Mouse (Mus musculus) embryonic facial prominence, embryonic 13.5 days (tissue): ENCODE results near the gene Snupn. TPM values are rescaled to one million over a fixed set of nuclear protein-coding genes. Genes with fewer than 3 reads are reported as not detected.
A peak's percentile ranks its signal among the peaks of the same experiment; 100 is the strongest.

Source experiments
- ATAC-seq: fragments of 200-750 bp; cut with Nextera tagmentation; 2 replicates; pipeline ENCODE4 v1.8.0; 2017; ENCODE audit warnings: low read depth; ENCODE audit not compliant: insufficient number of reproducible peaks, insufficient read depth, low FRiP score, low TSS enrichment
- H3K27ac ChIP-seq: fragments of 300-500 bp; sonication (generic); 2 replicates; pipeline ENCODE4 v1.5.1; 2015; ENCODE audit warnings: moderate library complexity, mild to moderate bottlenecking, inconsistent platforms
- H3K27me3 ChIP-seq: fragments of 300-500 bp; sonication (generic); 2 replicates; pipeline ENCODE4 v1.6.1; 2015; ENCODE audit warnings: mild to moderate bottlenecking, inconsistent platforms
- H3K36me3 ChIP-seq: fragments of 300-500 bp; sonication (generic); 2 replicates; pipeline ENCODE4 v1.6.1; 2015; ENCODE audit warnings: mild to moderate bottlenecking, inconsistent platforms
- H3K4me1 ChIP-seq: fragments of 300-500 bp; sonication (generic); 2 replicates; pipeline ENCODE4 v1.6.1; 2015; ENCODE audit warnings: inconsistent platforms
- H3K4me2 ChIP-seq: fragments of 300-500 bp; sonication (generic); 2 replicates; pipeline ENCODE4 v1.6.1; 2015; ENCODE audit warnings: moderate library complexity, mild to moderate bottlenecking, inconsistent platforms
- H3K4me3 ChIP-seq: fragments of 300-500 bp; sonication (generic); 2 replicates; pipeline ENCODE4 v1.5.1; 2015; ENCODE audit warnings: mild to moderate bottlenecking, inconsistent platforms
- H3K9ac ChIP-seq: fragments of 300-500 bp; sonication (generic); 2 replicates; pipeline ENCODE4 v1.6.1; 2015; ENCODE audit warnings: mild to moderate bottlenecking, inconsistent platforms
- H3K9me3 ChIP-seq: fragments of 300-500 bp; sonication (generic); 2 replicates; pipeline ENCODE4 v1.6.1; 2016; ENCODE audit warnings: inconsistent platforms
- WGBS: fragments of 180-500 bp; shearing (Covaris S2); methylation state at CpG from one replicate; pipeline ENCODE4 v1.1.7; 2015; ENCODE audit warnings: mixed read lengths; 5-methylcytosine and 5-hydroxymethylcytosine counted together
- polyA plus RNA-seq: library from polyadenylated mRNA; unstranded; fragments of >200 nt; fragmentation: Nextera tagmentation; extraction: Ambion mirVana; gene quantifications from 2 replicates; pipeline ENCODE4 v1.2.1, GENCODE M21; 2015

The Snupn gene
- polyA plus RNA-seq, 1 experiment from 2014 or later, result 31.8 TPM

DNA sequence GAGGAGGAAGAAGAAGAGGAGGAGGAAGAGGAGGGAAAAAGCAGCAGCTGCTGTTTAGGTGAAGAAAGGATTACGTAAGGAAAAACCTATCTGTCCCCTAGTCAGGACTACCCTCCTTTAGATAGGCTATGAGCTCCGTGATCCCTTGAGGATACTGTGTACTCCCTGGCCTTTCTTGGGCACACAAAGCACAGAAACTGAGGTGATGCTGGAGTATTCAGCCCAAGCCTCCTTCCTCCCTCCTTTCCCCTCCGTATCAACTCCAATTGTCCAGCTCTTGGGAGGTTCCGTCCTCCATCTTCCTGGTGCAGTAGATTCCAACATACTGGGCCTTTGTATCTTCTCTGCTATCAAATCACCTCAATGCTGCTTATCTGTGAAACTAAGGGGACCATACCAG lies 27.9 kb upstream of the Snupn start:
- Histone ChIP-seq H3K4me1 (peaks cover 45% of the 10 kb centered on the region), H3K36me3 (peaks cover 61% of the 10 kb centered on the region), H3K9ac (peak overlapping the region; percentile 68; the same call in 1 of the 2 replicates), H3K27ac (no peak overlapping the region), H3K4me2 (peak overlapping the region; percentile 74), H3K9me3 (peaks cover 6% of the 10 kb centered on the region; the same call in 1 of the 2 replicates), H3K4me3 (peak overlapping the region; percentile 59; the same call in 1 of the 2 replicates), H3K27me3 (no peaks in the 10 kb centered on the region)
- no peak for ATAC-seq
- WGBS, result 94% methylated on average over 4 of the region's 4 CpGs

DNA sequence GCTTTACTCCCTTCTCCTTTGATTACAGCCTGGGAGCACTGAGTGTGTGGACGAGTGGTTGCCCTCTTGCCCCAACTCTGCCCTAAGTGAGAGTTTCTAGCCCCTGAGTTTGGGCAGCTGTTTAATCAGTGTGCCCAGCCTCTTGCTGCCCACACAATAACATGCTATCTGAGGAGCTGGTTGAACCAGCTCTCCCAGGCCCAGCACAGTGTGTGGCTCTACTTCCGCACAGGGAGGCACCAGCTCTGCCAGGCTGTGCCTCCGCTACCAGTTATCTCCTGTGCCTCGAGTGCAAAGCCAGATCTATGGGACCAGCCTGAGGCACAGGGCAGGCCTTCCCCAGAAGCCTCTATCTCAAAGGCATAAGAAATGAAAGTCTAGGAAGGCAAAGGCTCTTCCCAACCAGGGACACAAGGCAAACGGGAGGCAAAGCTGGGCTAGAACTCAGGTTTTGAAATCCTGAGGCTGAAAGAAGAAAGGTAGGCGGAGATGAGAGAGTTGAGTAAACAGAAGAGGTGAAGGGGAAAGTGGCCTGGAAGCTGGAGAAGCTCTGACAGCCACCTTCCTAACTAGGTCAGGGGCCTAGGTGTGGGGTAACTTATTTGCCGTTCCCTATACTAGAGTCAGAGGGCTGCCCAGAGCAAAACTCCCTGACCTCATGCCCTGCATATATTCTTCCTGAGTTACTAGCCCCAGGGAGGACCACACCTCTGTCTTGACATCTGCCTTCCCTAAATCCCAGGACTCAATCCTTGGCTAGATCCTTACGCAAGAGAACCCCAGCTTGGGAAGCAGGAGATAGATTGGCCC lies 26.6 kb upstream of the Snupn start:
- H3K27me3 ChIP-seq, result no peaks in the 10 kb centered on the region
- peaks cover 52% of the 10 kb centered on the region for H3K4me1 ChIP-seq

DNA sequence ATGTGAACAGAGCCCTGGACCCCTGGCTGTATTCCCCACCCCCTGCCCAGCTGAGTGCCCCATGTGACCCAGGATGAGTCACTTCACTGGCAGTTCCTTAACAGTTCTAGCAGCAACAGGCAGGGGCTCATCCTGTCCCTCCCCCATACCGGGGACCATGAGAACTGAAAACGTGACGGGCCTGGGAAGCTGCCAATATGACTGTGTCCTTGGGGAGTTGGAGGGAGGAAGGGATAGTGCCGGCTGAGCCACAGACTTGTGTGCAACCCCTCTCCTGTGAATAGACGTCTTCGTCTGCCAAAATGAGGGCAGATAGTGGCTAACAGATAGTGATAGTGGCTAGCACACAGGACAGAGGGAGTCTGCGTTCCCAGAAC lies 26.0 kb upstream of the Snupn start:
- peaks cover 6% of the 10 kb centered on the region; the same call in 1 of the 2 replicates for H3K9me3 ChIP-seq
- H3K36me3 ChIP-seq, result peaks cover 43% of the 10 kb centered on the region
- no peak overlapping the region for H3K27ac ChIP-seq
- H3K4me1 ChIP-seq, result peaks cover 52% of the 10 kb centered on the region
- 18% methylated on average over 7 of the region's 7 CpGs for WGBS
- H3K27me3 ChIP-seq, result no peaks in the 10 kb centered on the region
- H3K4me3 ChIP-seq, result peak overlapping the region; percentile 59
- peak overlapping the region; percentile 74 for H3K4me2 ChIP-seq
- H3K9ac ChIP-seq, result peak overlapping the region; percentile 68
- ATAC-seq, result no peak

More for the DNA sequence above, 26.6 kb upstream of the Snupn start:
- peak overlapping the region; percentile 68 for H3K9ac ChIP-seq
- WGBS, result 61% methylated on average over 8 of the region's 8 CpGs
- no peak for ATAC-seq
- peak overlapping the region; percentile 74 for H3K4me2 ChIP-seq
- H3K36me3 ChIP-seq, result peaks cover 49% of the 10 kb centered on the region
- peak overlapping the region; percentile 48; the same call in 1 of the 2 replicates for H3K27ac ChIP-seq
- H3K9me3 ChIP-seq, result peaks cover 6% of the 10 kb centered on the region; the same call in 1 of the 2 replicates
- H3K4me3 ChIP-seq, result peak overlapping the region; percentile 59

DNA sequence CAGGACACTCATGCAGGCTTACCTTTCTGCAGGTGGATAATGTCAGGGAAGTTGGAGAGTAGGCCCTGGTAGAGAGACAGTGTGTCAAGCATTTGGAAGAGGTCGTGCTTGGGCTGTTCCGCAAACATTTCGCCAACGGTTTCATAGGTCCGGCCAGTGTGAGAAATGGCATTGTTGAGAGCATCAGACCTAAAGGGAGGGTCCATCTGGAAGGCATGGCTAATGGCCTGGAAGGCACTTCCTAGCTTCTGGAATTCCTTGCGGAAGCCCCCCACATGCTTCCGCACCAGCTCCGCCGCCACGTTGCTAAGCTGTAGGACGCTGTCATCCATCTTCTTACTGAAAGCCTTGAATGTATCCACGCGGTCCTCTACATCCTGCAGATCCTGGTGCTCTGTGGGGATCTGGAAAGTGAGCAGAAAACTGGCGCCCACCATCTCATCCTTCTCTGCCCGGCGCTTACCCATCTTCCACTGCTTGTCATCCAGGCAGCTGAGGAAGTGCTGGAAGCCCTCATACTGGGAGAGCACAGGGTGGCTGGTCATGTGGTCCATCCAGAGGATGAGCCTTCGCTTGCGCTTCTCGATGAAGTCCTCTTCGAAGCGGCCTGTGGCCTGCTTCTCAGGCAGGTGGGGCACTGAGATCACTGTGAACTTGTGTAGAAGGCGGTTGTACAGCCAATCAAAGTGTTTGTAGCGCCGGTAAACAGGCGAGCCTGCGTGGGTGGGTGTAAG lies 25.2 kb upstream of the Snupn start:
- WGBS, result 92% methylated on average over 26 of the region's 26 CpGs
- Histone ChIP-seq H3K9ac (peak overlapping the region; percentile 68), H3K4me2 (peak overlapping the region; percentile 74), H3K4me1 (peaks cover 52% of the 10 kb centered on the region), H3K27ac (0 out of 2 replicates have a peak overlapping the region, but pooled peaks have one; percentile 11), H3K27me3 (no peaks in the 10 kb centered on the region), H3K36me3 (peaks cover 36% of the 10 kb centered on the region), H3K9me3 (peaks cover 6% of the 10 kb centered on the region; the same call in 1 of the 2 replicates), H3K4me3 (peak overlapping the region; percentile 59)
- ATAC-seq, result no peak

DNA sequence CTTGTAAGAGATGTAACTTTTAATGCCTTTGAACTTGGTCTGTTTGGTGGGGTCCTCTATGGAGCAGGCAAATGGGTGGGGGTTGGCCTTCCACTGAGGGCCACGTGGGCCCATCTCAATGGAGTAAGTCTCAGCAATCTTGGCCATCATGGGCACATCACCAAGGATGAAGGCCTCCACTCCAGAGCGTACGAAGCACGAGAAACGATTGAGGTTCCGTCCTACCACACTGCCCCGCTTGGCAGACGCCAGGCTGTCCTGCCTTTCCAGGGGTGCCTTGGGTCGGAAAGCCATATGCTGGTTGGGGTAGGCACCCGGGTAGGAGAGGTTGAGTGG lies 24.7 kb upstream of the Snupn start:
- Histone ChIP-seq H3K27me3 (no peaks in the 10 kb centered on the region), H3K4me3 (peak overlapping the region; percentile 59), H3K4me2 (peak overlapping the region; percentile 74), H3K27ac (no peak overlapping the region), H3K36me3 (peaks cover 31% of the 10 kb centered on the region), H3K9ac (peak overlapping the region; percentile 78), H3K4me1 (peaks cover 52% of the 10 kb centered on the region), H3K9me3 (peaks cover 6% of the 10 kb centered on the region; the same call in 1 of the 2 replicates)
- no peak for ATAC-seq
- WGBS, result 96% methylated on average over 10 of the region's 10 CpGs

DNA sequence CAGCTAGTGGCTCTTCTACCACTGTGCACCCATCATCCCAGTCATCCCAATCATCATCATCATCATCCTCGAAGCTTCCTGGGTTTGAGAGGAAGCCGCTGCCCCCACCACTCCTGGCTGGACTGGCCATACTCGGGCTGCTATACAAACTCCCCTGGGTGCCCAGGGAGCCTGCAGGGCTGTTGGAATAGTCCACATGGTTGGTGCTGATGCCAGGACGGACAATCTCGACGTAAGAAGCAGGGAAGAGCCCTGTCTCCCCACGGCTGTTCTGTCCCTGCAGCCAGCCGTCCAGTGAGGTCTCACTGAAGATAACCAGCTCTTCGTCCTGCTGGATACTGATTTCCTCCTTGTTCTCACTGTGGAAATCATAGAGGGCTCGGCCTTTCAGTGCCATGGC lies 24.3 kb upstream of the Snupn start:
- peak overlapping the region; percentile 74 for H3K4me2 ChIP-seq
- peak overlapping the region; percentile 59 for H3K4me3 ChIP-seq
- H3K4me1 ChIP-seq, result peaks cover 52% of the 10 kb centered on the region
- peak overlapping the region; percentile 78 for H3K9ac ChIP-seq
- H3K27me3 ChIP-seq, result no peaks in the 10 kb centered on the region
- 81% methylated on average over 10 of the region's 10 CpGs for WGBS
- peaks cover 6% of the 10 kb centered on the region; the same call in 1 of the 2 replicates for H3K9me3 ChIP-seq
- peaks cover 27% of the 10 kb centered on the region for H3K36me3 ChIP-seq
- no peak overlapping the region; the same call in 1 of the 2 replicates for H3K27ac ChIP-seq
- ATAC-seq, result no peak

DNA sequence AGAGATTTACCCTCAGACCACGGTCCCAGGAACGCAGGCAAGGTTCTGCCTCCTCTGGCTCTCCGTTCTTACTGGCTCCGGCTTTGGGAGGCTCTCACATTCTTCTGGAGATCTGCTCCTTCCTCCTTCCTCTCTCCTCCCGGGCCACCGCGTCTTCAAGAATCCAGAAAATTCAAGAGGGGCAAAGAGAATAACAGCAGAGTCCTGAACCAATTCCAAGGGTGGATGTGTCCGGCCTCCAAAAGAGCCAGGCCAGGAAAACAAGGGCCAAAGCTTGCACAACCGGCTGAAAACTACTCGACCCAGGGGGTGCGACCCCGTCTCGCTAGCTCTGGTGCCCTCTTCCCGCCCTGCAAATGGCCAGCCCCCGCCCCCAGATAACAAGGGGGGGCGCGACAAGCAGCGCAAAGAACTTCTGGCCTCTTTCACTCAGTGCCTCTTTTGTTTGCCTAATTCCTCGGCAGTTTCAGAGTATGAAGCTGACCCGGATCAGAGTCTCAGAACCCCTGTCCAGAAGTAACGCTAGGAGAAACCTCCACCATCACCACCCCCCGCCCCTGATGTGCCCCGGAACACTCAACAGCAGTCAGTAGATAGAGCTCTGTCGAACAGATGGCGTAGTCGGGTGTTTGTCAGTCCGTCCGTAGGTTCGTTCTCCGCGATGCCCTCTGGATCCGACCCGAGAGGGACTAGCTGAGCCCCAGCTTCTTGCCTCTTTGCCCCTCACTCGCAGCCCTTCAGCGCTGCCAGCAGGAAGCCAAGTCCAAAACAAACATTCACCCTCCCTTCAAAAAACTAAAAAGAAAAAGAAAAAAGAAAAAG lies 23.3 kb upstream of the Snupn start:
- under 1% methylated on average over 35 of the region's 35 CpGs for WGBS

DNA sequence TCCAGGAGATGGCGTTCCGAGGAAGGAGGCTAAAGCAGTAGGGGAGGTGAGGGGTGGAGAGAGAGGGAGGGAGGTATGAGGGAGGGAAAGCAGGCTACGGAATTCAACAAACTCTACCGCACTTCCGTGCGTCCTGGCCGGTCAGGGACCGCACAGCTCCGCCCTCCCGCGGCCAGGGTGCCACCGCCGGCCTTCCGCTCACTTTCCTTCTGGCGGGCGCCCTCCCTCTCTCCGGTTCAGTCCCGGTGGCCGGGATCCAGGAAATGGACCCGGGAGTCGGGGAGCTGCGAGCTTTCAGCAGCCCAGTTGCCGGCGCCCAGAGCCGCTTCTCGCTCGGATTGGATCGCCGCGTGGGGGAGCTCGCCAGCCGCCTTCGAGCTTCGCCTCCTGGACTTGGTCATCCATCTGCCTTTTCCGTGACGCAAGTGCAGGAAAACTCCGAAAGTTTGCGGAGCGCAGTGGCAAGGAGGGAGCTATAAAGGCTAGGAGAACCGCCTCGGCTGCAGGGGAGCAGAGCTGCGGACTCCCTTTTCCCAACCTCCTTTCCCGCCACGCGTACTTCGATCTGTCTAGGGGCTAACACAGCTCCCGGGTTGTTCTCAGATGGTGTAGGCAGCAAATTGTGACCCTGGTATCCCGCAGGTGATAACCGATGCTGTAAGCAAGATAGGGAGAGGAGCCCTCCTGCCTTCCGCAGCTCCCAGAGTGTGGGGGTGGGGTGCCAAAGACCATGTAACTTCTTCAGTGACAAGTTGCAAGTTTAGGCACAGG lies 22.5 kb upstream of the Snupn start, which contains the start of gene Snx33:
Snx33 (minus strand) TSS at position 331 of the 771 bp plus-strand sequence.
- under 1% methylated on average over 50 of the region's 50 CpGs for WGBS
- Histone ChIP-seq H3K4me3 (peak within 1 kb of the TSS; percentile 59), H3K27ac (peak within 1 kb of the TSS; percentile 99), H3K4me2 (peak within 1 kb of the TSS; percentile 74), H3K27me3 (no peaks in the 10 kb centered on the region), H3K9me3 (no peaks in the 10 kb centered on the region), H3K36me3 (peaks cover 12% of the 10 kb centered on the region), H3K9ac (peak within 1 kb of the TSS; percentile 78), H3K4me1 (peaks cover 46% of the 10 kb centered on the region)
- ATAC-seq, result peak; percentile 83

More for the DNA sequence above, 23.3 kb upstream of the Snupn start:
- Histone ChIP-seq H3K4me1 (peaks cover 52% of the 10 kb centered on the region), H3K4me3 (peak overlapping the region; percentile 59), H3K36me3 (peaks cover 17% of the 10 kb centered on the region), H3K27me3 (no peaks in the 10 kb centered on the region), H3K27ac (peak overlapping the region; percentile 99), H3K4me2 (peak overlapping the region; percentile 74), H3K9me3 (no peaks in the 10 kb centered on the region), H3K9ac (peak overlapping the region; percentile 78)
- no peak for ATAC-seq

DNA sequence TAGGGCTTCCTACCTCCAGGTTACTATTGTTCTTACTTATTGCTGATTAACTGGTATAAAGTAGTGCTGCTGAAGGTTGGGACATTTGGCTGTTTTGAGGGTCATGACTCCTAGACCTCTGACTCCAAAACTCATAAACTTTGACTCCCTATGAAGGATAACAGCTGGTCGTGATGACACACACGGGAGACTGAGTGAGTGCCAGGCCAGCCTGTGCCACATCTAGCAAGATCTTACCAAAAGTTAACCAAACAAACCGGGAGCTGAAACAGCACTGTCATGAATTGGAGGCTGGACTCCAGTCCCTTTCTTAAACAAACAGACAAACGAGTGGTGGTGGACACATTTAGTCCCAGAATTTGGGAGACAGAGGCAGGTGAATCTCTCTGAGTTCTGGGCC lies 21.2 kb upstream of the Snupn start:
- H3K4me3 ChIP-seq, result no peak overlapping the region
- no peaks in the 10 kb centered on the region for H3K27me3 ChIP-seq
- H3K4me2 ChIP-seq, result no peak overlapping the region
- no peaks in the 10 kb centered on the region for H3K9me3 ChIP-seq
- WGBS, result 67% methylated on average over 4 of the region's 4 CpGs
- no peak for ATAC-seq
- no peak overlapping the region for H3K27ac ChIP-seq
- no peak overlapping the region for H3K9ac ChIP-seq
- peaks cover 33% of the 10 kb centered on the region for H3K4me1 ChIP-seq
- H3K36me3 ChIP-seq, result peaks cover 12% of the 10 kb centered on the region

DNA sequence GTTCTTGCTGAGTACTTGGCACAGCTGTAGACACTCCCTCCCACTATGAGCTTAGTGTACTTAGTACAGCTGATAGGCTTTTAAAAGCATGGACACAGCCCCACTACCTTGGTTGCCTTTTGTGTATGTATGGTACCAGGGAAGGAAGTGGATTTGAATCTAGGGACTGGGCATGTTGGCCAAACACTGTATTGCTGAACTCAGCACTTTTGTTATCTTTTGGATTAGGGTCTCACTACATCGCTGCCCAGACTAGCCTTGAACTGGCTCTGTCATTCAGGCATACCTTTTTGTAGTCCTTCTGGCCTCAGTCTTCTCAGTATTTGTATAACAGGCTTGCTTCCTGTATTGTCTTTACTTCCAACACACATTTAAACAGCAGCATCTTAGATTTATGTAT lies 20.1 kb upstream of the Snupn start:
- H3K4me2 ChIP-seq, result no peak overlapping the region
- no peak overlapping the region for H3K9ac ChIP-seq
- no peak overlapping the region for H3K27ac ChIP-seq
- 68% methylated on average over 1 of the region's 1 CpGs for WGBS
- no peak overlapping the region for H3K4me3 ChIP-seq
- H3K27me3 ChIP-seq, result no peaks in the 10 kb centered on the region
- no peaks in the 10 kb centered on the region for H3K9me3 ChIP-seq
- no peak for ATAC-seq
- peaks cover 6% of the 10 kb centered on the region for H3K36me3 ChIP-seq
- peaks cover 23% of the 10 kb centered on the region for H3K4me1 ChIP-seq
